Mouse (Mus musculus): ENCODE results near the gene Ocln. TPM values are rescaled to one million over a fixed set of nuclear protein-coding genes. Genes with fewer than 3 reads are reported as not detected.
"Not testable (repeated sequence)": the region's sequence is repeated elsewhere in the genome, so short reads cannot be mapped to it uniquely, and the experiment has no call there.

Gene Ocln
- total and polyA plus RNA-seq, 3 experiments = 0.50 to 2.2 (median 0.70) TPM

GRCm38 (mm10) chr13:100494370-100494769, 58.1 kb downstream of the Ocln start:
- peak in 1 of 2 experiments; percentile 44; a peak in 2 of 4 replicates for TF ChIP-seq CTCF (conservative IDR thresholded peaks at IDR 0.05 in 1 of 2, IDR thresholded peaks at IDR 0.05 in 1 of 2; ENCODE audit: low read depth in 2 of 2, low read length in 2 of 2)
- dilution Hi-C loops (cut with MboI; ENCODE audit: extremely low pct_ligation_motif_present, extremely low pct_unique_long_range_greater_than_20kb, low sequenced_read_pairs) = not testable (repeated sequence)

GRCm38 (mm10) chr13:100493313-100493712, 59.2 kb downstream of the Ocln start:
- Histone ChIP-seq H3K27me3 (replicated peaks) (no peaks in the 10 kb centered on the region), H3K9ac (ENCODE audit: insufficient read depth, low read depth) (no peak overlapping the region), H3K9me3 (replicated peaks; ENCODE audit: low read length) (no peaks in the 10 kb centered on the region), H3K79me2 (replicated peaks; ENCODE audit: control insufficient read depth, extremely low read depth, insufficient read depth, poor library complexity, severe bottlenecking) (peaks cover 21% of the 10 kb centered on the region), H3K4me3 (replicated peaks in 1 of 3; ENCODE audit: low read depth in 2 of 3, low read length in 2 of 3, poor library complexity in 1 of 3) (no peak overlapping the region), H3K27ac (ENCODE audit: insufficient read depth, low read depth) (no peak overlapping the region), H3K4me2 (ENCODE audit: insufficient read depth, low read depth, poor library complexity, severe bottlenecking) (no peak overlapping the region), H3K36me3 (replicated peaks in 1 of 2; ENCODE audit: control insufficient read depth in 1 of 2, insufficient read depth in 1 of 2, low read length in 1 of 2) (peaks cover 2 to 16% of the 10 kb centered on the region in 2 experiments), H3K4me1 (ENCODE audit: control insufficient read depth in 1 of 2, insufficient read depth in 2 of 2) (peaks cover 7 to 24% of the 10 kb centered on the region in 2 experiments)
- TF ChIP-seq TCF12 (IDR thresholded peaks at IDR 0.05; ENCODE audit: low read depth, low read length) (no peak), MYC (IDR thresholded peaks at IDR 0.05; ENCODE audit: low read depth, low read length) (no peak), MXI1 (IDR thresholded peaks at IDR 0.05; ENCODE audit: low read depth, low read length) (no peak), BHLHE40 (IDR thresholded peaks at IDR 0.05; ENCODE audit: low read depth, low read length) (no peak), PAX5 (IDR thresholded peaks at IDR 0.05; ENCODE audit: low read length) (no peak), JUND (conservative IDR thresholded peaks at IDR 0.05; ENCODE audit: low read depth, low read length) (no peak), JUN (IDR thresholded peaks at IDR 0.05; ENCODE audit: insufficient read depth, low read depth, low read length) (no peak), E2F4 (IDR thresholded peaks at IDR 0.05; ENCODE audit: insufficient replicate concordance, low read depth, low read length) (no peak), RCOR1 (conservative IDR thresholded peaks at IDR 0.05; ENCODE audit: low read depth, low read length) (no peak), GABPA (IDR thresholded peaks at IDR 0.05; ENCODE audit: insufficient replicate concordance, low read depth, low read length) (no peak), NRF1 (IDR thresholded peaks at IDR 0.05; ENCODE audit: low read depth, low read length) (no peak), SIN3A (IDR thresholded peaks at IDR 0.05; ENCODE audit: low read length) (no peak), ZC3H11A (IDR thresholded peaks at IDR 0.05; ENCODE audit: low read depth, low read length) (no peak), NELFE (IDR thresholded peaks at IDR 0.05; ENCODE audit: low read depth, low read length) (no peak), ZMIZ1 (IDR thresholded peaks at IDR 0.05; ENCODE audit: low read depth, low read length) (no peak), EP300 (IDR thresholded peaks at IDR 0.05; ENCODE audit: low read length) (no peak), ELF1 (IDR thresholded peaks at IDR 0.05; ENCODE audit: low read depth, low read length) (no peak), POLR2AphosphoS2 (IDR thresholded peaks at IDR 0.05; ENCODE audit: low read depth, low read length) (no peak)
- DNase-seq (ENCODE audit: extremely low read depth) = peak; percentile 17
- dilution Hi-C loops (cut with MboI; ENCODE audit: extremely low pct_ligation_motif_present, extremely low pct_unique_long_range_greater_than_20kb, low sequenced_read_pairs) = no loop called here
- in situ Hi-C loops (cut with MboI; ENCODE audit: low pct_ligation_motif_present, low pct_unique_long_range_greater_than_20kb, low sequenced_read_pairs) = no loop called here

More at GRCm38 (mm10) chr13:100494370-100494769, 58.1 kb downstream of the Ocln start:
- DNase-seq (ENCODE audit: extremely low read depth); H3K36me3 ChIP-seq (replicated peaks in 1 of 2; ENCODE audit: control insufficient read depth in 1 of 2, insufficient read depth in 1 of 2, low read length in 1 of 2); H3K9me3 ChIP-seq (replicated peaks; ENCODE audit: low read length); H3K4me2 ChIP-seq (ENCODE audit: insufficient read depth, low read depth, poor library complexity, severe bottlenecking); H3K9ac ChIP-seq (ENCODE audit: insufficient read depth, low read depth); H3K4me3 ChIP-seq (replicated peaks in 1 of 3; ENCODE audit: low read depth in 2 of 3, low read length in 2 of 3, poor library complexity in 1 of 3); H3K27ac ChIP-seq (ENCODE audit: insufficient read depth, low read depth); in situ Hi-C loops (cut with MboI; ENCODE audit: low pct_ligation_motif_present, low pct_unique_long_range_greater_than_20kb, low sequenced_read_pairs); H3K27me3 ChIP-seq (replicated peaks): not testable (repeated sequence)
- Histone ChIP-seq H3K4me1 (ENCODE audit: control insufficient read depth in 1 of 2, insufficient read depth in 2 of 2) (peaks cover 7 to 24% of the 10 kb centered on the region in 2 experiments), H3K79me2 (replicated peaks; ENCODE audit: control insufficient read depth, extremely low read depth, insufficient read depth, poor library complexity, severe bottlenecking) (peaks cover 20% of the 10 kb centered on the region)
